Mouse (Mus musculus): Measurements from ENCODE around the gene Rangrf.

DNA sequence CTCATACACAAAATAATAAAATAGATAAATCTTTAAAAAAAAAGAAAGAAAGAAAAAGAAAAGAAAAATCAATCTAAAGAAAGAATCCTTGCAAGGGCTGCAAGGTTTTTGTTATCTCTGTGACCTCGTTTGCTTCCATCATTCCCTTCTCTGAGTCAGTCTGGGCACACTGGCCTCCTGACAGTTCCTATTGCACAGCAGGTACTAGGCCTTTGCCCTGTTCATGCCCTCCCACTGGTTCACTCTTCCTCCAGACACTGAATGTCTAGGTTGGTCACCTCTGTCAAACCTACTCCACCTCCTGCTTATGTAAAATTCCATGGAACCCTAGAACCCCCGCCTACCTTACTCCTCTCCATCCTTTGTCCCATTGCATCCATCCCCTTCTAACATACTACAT is 29.7 kb downstream of the Rangrf start:
- TF ChIP-seq POU5F1 (IDR thresholded peaks at IDR 0.05; ENCODE audit: borderline replicate concordance, low read length) (no peak), CTCF (conservative IDR thresholded peaks at IDR 0.05; ENCODE audit: low read length) (no peak), NANOG (IDR thresholded peaks at IDR 0.05; ENCODE audit: borderline replicate concordance, low read length) (no peak)

Data from E14TG2a.4 (cell line).